Mouse (Mus musculus) liver, embryonic 12.5 days (tissue): ENCODE data around the gene Klk12. TPM values are rescaled to one million over a fixed set of nuclear protein-coding genes. Genes with fewer than 3 reads are reported as not detected.

Source experiments
- ATAC-seq: fragments of 200-750 bp; cut with Nextera tagmentation; 2 replicates; pipeline ENCODE4 v1.8.0; 2017; ENCODE audit warnings: moderate number of reproducible peaks, mild to moderate bottlenecking, moderate library complexity
- H3K27ac ChIP-seq: fragments of 300-500 bp; sonication (generic); 2 replicates; pipeline ENCODE4 v1.5.1; 2016; ENCODE audit warnings: mild to moderate bottlenecking
- H3K27me3 ChIP-seq: fragments of 300-500 bp; sonication (generic); replicated peaks from 2 replicates; pipeline ENCODE4 v1.6.1; 2016; ENCODE audit warnings: mild to moderate bottlenecking, moderate library complexity
- H3K36me3 ChIP-seq: fragments of 300-500 bp; sonication (generic); 2 replicates; pipeline ENCODE4 v1.6.1; 2016; ENCODE audit warnings: mild to moderate bottlenecking, moderate library complexity
- H3K4me1 ChIP-seq: fragments of 300-500 bp; sonication (generic); 2 replicates; pipeline ENCODE4 v1.6.1; 2016
- H3K4me2 ChIP-seq: fragments of 300-500 bp; sonication (generic); 2 replicates; pipeline ENCODE4 v1.6.1; 2016; ENCODE audit warnings: mild to moderate bottlenecking, moderate library complexity
- H3K4me3 ChIP-seq: fragments of 300-500 bp; sonication (generic); 2 replicates; pipeline ENCODE4 v1.5.1; 2016; ENCODE audit warnings: mild to moderate bottlenecking, moderate library complexity
- H3K9ac ChIP-seq: fragments of 300-500 bp; sonication (generic); 2 replicates; pipeline ENCODE4 v1.6.1; 2016; ENCODE audit warnings: mild to moderate bottlenecking, moderate library complexity
- H3K9me3 ChIP-seq: fragments of 300-500 bp; sonication (generic); replicated peaks from 2 replicates; pipeline ENCODE4 v1.6.1; 2016; ENCODE audit warnings: mild to moderate bottlenecking, moderate library complexity
- WGBS: fragments of 180-500 bp; shearing (Covaris S2); methylation state at CpG from one replicate; pipeline ENCODE4 v1.1.7; 2016; ENCODE audit not compliant: insufficient replicate concordance; 5-methylcytosine and 5-hydroxymethylcytosine counted together
- polyA plus RNA-seq: library from polyadenylated mRNA; unstranded; fragments of >200 nt; fragmentation: Nextera tagmentation; extraction: Ambion mirVana; gene quantifications from 2 replicates; pipeline ENCODE4 v1.2.1, GENCODE M21; 2016

Klk12 gene
- polyA plus RNA-seq, 1 experiment from 2014 or later = not detected

GRCm38 (mm10) chr7:43797844-43798462, 29.3 kb downstream of the Klk12 start:
- no peaks in the 10 kb centered on the region for H3K36me3 ChIP-seq
- H3K9me3 ChIP-seq = no peaks in the 10 kb centered on the region
- ATAC-seq = peak; percentile 44; the same call in 1 of the 2 replicates
- H3K9ac ChIP-seq = no peak overlapping the region
- H3K4me3 ChIP-seq = peak overlapping the region; percentile 50
- 9% methylated on average over 13 of the region's 13 CpGs for WGBS
- peak overlapping the region; percentile 67 for H3K4me2 ChIP-seq
- peaks cover 37% of the 10 kb centered on the region for H3K27me3 ChIP-seq
- H3K4me1 ChIP-seq = peaks cover 7% of the 10 kb centered on the region; the same call in 1 of the 2 replicates
- H3K27ac ChIP-seq = no peak overlapping the region

- peaks cover 7% of the 10 kb centered on the region; the same call in 1 of the 2 replicates for H3K4me1 ChIP-seq
- WGBS = 62% methylated on average over 7 of the region's 7 CpGs
- no peak overlapping the region for H3K4me3 ChIP-seq
- no peak for ATAC-seq
- no peak overlapping the region for H3K9ac ChIP-seq
- no peaks in the 10 kb centered on the region for H3K9me3 ChIP-seq
- no peak overlapping the region for H3K27ac ChIP-seq
- H3K4me2 ChIP-seq = no peak overlapping the region
- H3K36me3 ChIP-seq = 0 out of 2 replicates have a peak, but pooled peaks cover 3% of the 10 kb centered on the region
- H3K27me3 ChIP-seq = peaks cover 36% of the 10 kb centered on the region
These were observed 31.2 kb downstream of the Klk12 start for GRCm38 (mm10) chr7:43799876-43800275.

GRCm38 (mm10) chr7:43810994-43811393, 42.3 kb downstream of the Klk12 start, which contains the start of gene Klk7:
TSS of gene Klk7 (plus strand) at chr7:43811294.
- H3K36me3 ChIP-seq = no peaks in the 10 kb centered on the region
- H3K27me3 ChIP-seq = no peaks in the 10 kb centered on the region
- 45% methylated on average over 5 of the region's 5 CpGs for WGBS
- H3K4me1 ChIP-seq = no peaks in the 10 kb centered on the region
- H3K4me3 ChIP-seq = no peak within 1 kb of the TSS
- no peak within 1 kb of the TSS for H3K9ac ChIP-seq
- H3K27ac ChIP-seq = no peak within 1 kb of the TSS
- no peaks in the 10 kb centered on the region for H3K9me3 ChIP-seq
- no peak for ATAC-seq
- H3K4me2 ChIP-seq = no peak within 1 kb of the TSS

- ATAC-seq = no peak
- Histone ChIP-seq H3K36me3 (no peaks in the 10 kb centered on the region), H3K27ac (no peak overlapping the region), H3K4me3 (no peak overlapping the region), H3K4me1 (no peaks in the 10 kb centered on the region), H3K4me2 (no peak overlapping the region), H3K27me3 (no peaks in the 10 kb centered on the region), H3K9ac (no peak overlapping the region), H3K9me3 (no peaks in the 10 kb centered on the region)
- 71% methylated on average over 7 of the region's 7 CpGs for WGBS
These were observed 46.5 kb downstream of the Klk12 start for GRCm38 (mm10) chr7:43815211-43815610.

GRCm38 (mm10) chr7:43816746-43817145, 48.0 kb downstream of the Klk12 start:
- H3K27me3 ChIP-seq = no peaks in the 10 kb centered on the region
- no peak overlapping the region for H3K9ac ChIP-seq
- no peak overlapping the region for H3K4me2 ChIP-seq
- no peaks in the 10 kb centered on the region for H3K9me3 ChIP-seq
- H3K4me3 ChIP-seq = no peak overlapping the region
- no peaks in the 10 kb centered on the region for H3K36me3 ChIP-seq
- no peak for ATAC-seq
- H3K4me1 ChIP-seq = no peaks in the 10 kb centered on the region
- H3K27ac ChIP-seq = no peak overlapping the region

- ATAC-seq = no peak
- 77% methylated on average over 7 of the region's 7 CpGs for WGBS
- no peak overlapping the region for H3K4me3 ChIP-seq
- H3K4me1 ChIP-seq = no peaks in the 10 kb centered on the region
- H3K27ac ChIP-seq = no peak overlapping the region
- no peaks in the 10 kb centered on the region for H3K36me3 ChIP-seq
- no peak overlapping the region for H3K4me2 ChIP-seq
- no peak overlapping the region for H3K9ac ChIP-seq
- H3K27me3 ChIP-seq = no peaks in the 10 kb centered on the region
- H3K9me3 ChIP-seq = no peaks in the 10 kb centered on the region
These were observed 52.9 kb downstream of the Klk12 start for GRCm38 (mm10) chr7:43821581-43821980.

Other genes starting within 250 kb of the Klk12 start
- 1.5 and 1.6 TPM in 2 replicates for gene Cd33, start 224.5 kb upstream of the Klk12 start, polyA plus RNA-seq
- 0.46 and 0.56 TPM in 2 replicates for gene Zfp658, start 206.6 kb upstream of the Klk12 start, polyA plus RNA-seq
- gene Zfp719, start 189.3 kb upstream of the Klk12 start, polyA plus RNA-seq = 3.4 and 3.5 TPM in 2 replicates
- gene Zfp819, start 161.7 kb upstream of the Klk12 start, polyA plus RNA-seq = not detected in 2 replicates
- not detected in 2 replicates for gene Ceacam18, start 134.2 kb upstream of the Klk12 start, polyA plus RNA-seq
- 0.79 and 1.6 TPM in 2 replicates for gene Siglece, start 108.7 kb upstream of the Klk12 start, polyA plus RNA-seq
- 5.9 and 8.0 TPM in 2 replicates for gene Ctu1, start 96.9 kb upstream of the Klk12 start, polyA plus RNA-seq
- not detected in 2 replicates for gene Klk14, start 78.5 kb upstream of the Klk12 start, polyA plus RNA-seq
- gene Klk13, start 56.3 kb upstream of the Klk12 start, polyA plus RNA-seq = 0.10 and 0.27 TPM in 2 replicates
- not detected in 2 replicates for gene Klk11, start 5.7 kb downstream of the Klk12 start, polyA plus RNA-seq
- not detected in 2 replicates for gene Klk10, start 12.1 kb downstream of the Klk12 start, polyA plus RNA-seq
- gene Klk9, start 23.0 kb downstream of the Klk12 start, polyA plus RNA-seq = not detected in 2 replicates
- 16.0 and 17.3 TPM in 2 replicates for gene Klk8, start 28.7 kb downstream of the Klk12 start, polyA plus RNA-seq
- gene Klk7, start 42.4 kb downstream of the Klk12 start, polyA plus RNA-seq = not detected in 2 replicates
- not detected in 2 replicates for gene Klk6, start 55.6 kb downstream of the Klk12 start, polyA plus RNA-seq
- gene Klk5, start 73.1 kb downstream of the Klk12 start, polyA plus RNA-seq = not detected in 2 replicates
- not detected in 2 replicates for gene Klk4, start 112.3 kb downstream of the Klk12 start, polyA plus RNA-seq
- not detected in 2 replicates for gene Klk15, start 164.8 kb downstream of the Klk12 start, polyA plus RNA-seq
- not detected in 2 replicates for gene Klk1b8, start 181.8 kb downstream of the Klk12 start, polyA plus RNA-seq
- not detected in 2 replicates for gene Klk1b1, start 197.9 kb downstream of the Klk12 start, polyA plus RNA-seq
- gene Klk1b9, start 207.2 kb downstream of the Klk12 start, polyA plus RNA-seq = not detected in 2 replicates
- gene Klk1b11, start 227.0 kb downstream of the Klk12 start, polyA plus RNA-seq = not detected in 2 replicates
- gene Klk1b26, start 243.3 kb downstream of the Klk12 start, polyA plus RNA-seq = not detected in 2 replicates